Mouse (Mus musculus): Measurements from ENCODE around the gene Prkg2.

GRCm38 (mm10) chr5:99039021-99039420 is 1.9 kb upstream of the Prkg2 start:
- TF ChIP-seq CTCF (IDR thresholded peaks at IDR 0.05; ENCODE audit: low read depth, low read length) (no peak), POLR2A (IDR thresholded peaks at IDR 0.05; ENCODE audit: extremely low read depth, insufficient read depth, low read length) (no peak)

Data from liver, adult 2 months (tissue).